Mouse (Mus musculus) midbrain, embryonic 11.5 days (tissue): ENCODE measurements around the gene Sod2. TPM values are rescaled to one million over a fixed set of nuclear protein-coding genes. Genes with fewer than 3 reads are reported as not detected.
"Not testable (repeated sequence)": the region's sequence is repeated elsewhere in the genome, so short reads cannot be mapped to it uniquely, and the experiment has no call there.

Experiments used
- ATAC-seq: fragments of 200-750 bp; cut with Nextera tagmentation; 2 replicates; pipeline ENCODE4 v1.8.0; 2017; ENCODE audit warnings: moderate TSS enrichment, moderate library complexity; ENCODE audit not compliant: low FRiP score
- DNase-seq: peaks from one replicate; pipeline ENCODE4 v3.0.0; 2015; ENCODE audit warnings: low spot score; ENCODE audit errors: missing footprints
- H3K27ac ChIP-seq: fragments of 300-500 bp; sonication (generic); 2 replicates; pipeline ENCODE4 v1.5.1; 2014; ENCODE audit warnings: low read depth, low read length
- H3K27me3 ChIP-seq: fragments of 300-500 bp; sonication (generic); 2 replicates; pipeline ENCODE4 v1.6.1; 2014; ENCODE audit warnings: mild to moderate bottlenecking, low read length, moderate library complexity, mixed read lengths; ENCODE audit not compliant: control insufficient read depth, insufficient read depth
- H3K36me3 ChIP-seq: fragments of 300-500 bp; sonication (generic); 2 replicates; pipeline ENCODE4 v1.6.1; 2014; ENCODE audit warnings: mild to moderate bottlenecking, low read length, moderate library complexity, mixed read lengths; ENCODE audit not compliant: control insufficient read depth, insufficient read depth
- H3K4me1 ChIP-seq: fragments of 300-500 bp; sonication (generic); 2 replicates; pipeline ENCODE4 v1.6.1; 2014; ENCODE audit warnings: low read length; ENCODE audit not compliant: control insufficient read depth, insufficient read depth
- H3K4me2 ChIP-seq: fragments of 300-500 bp; sonication (generic); 2 replicates; pipeline ENCODE4 v1.6.1; 2014; ENCODE audit warnings: mild to moderate bottlenecking, moderate library complexity
- H3K4me3 ChIP-seq: fragments of 300-500 bp; sonication (generic); 2 replicates; pipeline ENCODE4 v1.5.1; 2014; ENCODE audit warnings: low read depth, low read length
- H3K9ac ChIP-seq: fragments of 300-500 bp; sonication (generic); 2 replicates; pipeline ENCODE4 v1.6.1; 2014; ENCODE audit warnings: low read length
- H3K9me3 ChIP-seq: fragments of 300-500 bp; sonication (generic); 2 replicates; pipeline ENCODE4 v1.6.1; 2016; ENCODE audit warnings: low read length; ENCODE audit not compliant: control insufficient read depth
- WGBS: fragments of 180-500 bp; shearing (Covaris S2); extraction: QIAGEN DNeasy Blood & Tissue Kit; methylation state at CpG from one replicate; pipeline ENCODE4 v1.1.7; 2014; 5-methylcytosine and 5-hydroxymethylcytosine counted together
- polyA plus RNA-seq: library from polyadenylated mRNA; unstranded; fragments of >200 nt; fragmentation: Nextera tagmentation; extraction: Ambion mirVana; gene quantifications from 2 replicates; pipeline ENCODE4 v1.2.1, GENCODE M21; 2014

The Sod2 gene
- polyA plus RNA-seq, 1 experiment from 2014 or later, result 120 TPM

- Histone ChIP-seq H3K9me3 (no peaks in the 10 kb centered on the region), H3K4me3 (peak overlapping the region; percentile 74), H3K27ac (no peak overlapping the region), H3K36me3 (no peaks in the 10 kb centered on the region), H3K9ac (peak overlapping the region; percentile 94), H3K4me1 (peaks cover 5% of the 10 kb centered on the region; the same call in 1 of the 2 replicates), H3K27me3 (no peaks in the 10 kb centered on the region), H3K4me2 (peak overlapping the region; percentile 61)
- ATAC-seq (no peak), DNase-seq (no peak)
- 69% methylated on average over 8 of the region's 8 CpGs for WGBS
Measured at GRCm38 (mm10) chr17:12990567-12991145, 16.0 kb upstream of the Sod2 start.

GRCm38 (mm10) chr17:12991194-12991634 is 15.4 kb upstream of the Sod2 start:
- 4% methylated on average over 12 of the region's 12 CpGs for WGBS

GRCm38 (mm10) chr17:12991635-12992358 is 14.8 kb upstream of the Sod2 start:
- Histone ChIP-seq H3K4me3 (peak overlapping the region; percentile 74), H3K36me3 (no peaks in the 10 kb centered on the region), H3K4me1 (peaks cover 5% of the 10 kb centered on the region; the same call in 1 of the 2 replicates), H3K9me3 (no peaks in the 10 kb centered on the region), H3K9ac (peak overlapping the region; percentile 94), H3K27me3 (no peaks in the 10 kb centered on the region), H3K4me2 (peak overlapping the region; percentile 61), H3K27ac (peak overlapping the region; percentile 95)
- DNase-seq (peak; percentile 97), ATAC-seq (peak; percentile 95)
- WGBS, result under 1% methylated on average over 72 of the region's 84 CpGs

More at GRCm38 (mm10) chr17:12991194-12991634, 15.4 kb upstream of the Sod2 start:
- Histone ChIP-seq H3K36me3 (no peaks in the 10 kb centered on the region), H3K9ac (peak overlapping the region; percentile 94), H3K4me1 (peaks cover 5% of the 10 kb centered on the region; the same call in 1 of the 2 replicates), H3K27ac (peak overlapping the region; percentile 95; the same call in 1 of the 2 replicates), H3K9me3 (no peaks in the 10 kb centered on the region), H3K4me2 (peak overlapping the region; percentile 61), H3K27me3 (no peaks in the 10 kb centered on the region), H3K4me3 (peak overlapping the region; percentile 74)
- no peak for DNase-seq
- ATAC-seq, result no peak

GRCm38 (mm10) chr17:12992470-12992991 is 14.1 kb upstream of the Sod2 start:
- H3K36me3 ChIP-seq, result no peaks in the 10 kb centered on the region
- H3K9me3 ChIP-seq, result no peaks in the 10 kb centered on the region
- H3K4me1 ChIP-seq, result peaks cover 5% of the 10 kb centered on the region; the same call in 1 of the 2 replicates
- peak overlapping the region; percentile 94 for H3K9ac ChIP-seq
- WGBS, result under 1% methylated on average over 51 of the region's 51 CpGs
- ATAC-seq (peak; percentile 92), DNase-seq (peak; percentile 98)
- peak overlapping the region; percentile 61 for H3K4me2 ChIP-seq
- H3K27me3 ChIP-seq, result no peaks in the 10 kb centered on the region
- peak overlapping the region; percentile 95 for H3K27ac ChIP-seq
- H3K4me3 ChIP-seq, result peak overlapping the region; percentile 74

GRCm38 (mm10) chr17:12994069-12994468 is 12.6 kb upstream of the Sod2 start, which contains the start of gene Wtap:
Gene Wtap (minus strand): TSS chr17:12994169.
- peaks cover 5% of the 10 kb centered on the region; the same call in 1 of the 2 replicates for H3K4me1 ChIP-seq
- DNase-seq (no peak), ATAC-seq (no peak)
- no peaks in the 10 kb centered on the region for H3K9me3 ChIP-seq
- no peaks in the 10 kb centered on the region for H3K36me3 ChIP-seq
- H3K4me3 ChIP-seq, result peak within 1 kb of the TSS; percentile 74
- H3K4me2 ChIP-seq, result peak within 1 kb of the TSS; percentile 45
- peak within 1 kb of the TSS; percentile 95 for H3K27ac ChIP-seq
- 81% methylated on average over 1 of the region's 1 CpGs for WGBS
- H3K27me3 ChIP-seq, result no peaks in the 10 kb centered on the region
- H3K9ac ChIP-seq, result peak within 1 kb of the TSS; percentile 94

- peak; percentile 85 for DNase-seq
- Histone ChIP-seq H3K9ac (no peak overlapping the region), H3K4me2 (no peak overlapping the region), H3K27ac (no peak overlapping the region), H3K4me3 (no peak overlapping the region), H3K27me3 (no peaks in the 10 kb centered on the region), H3K9me3 (no peaks in the 10 kb centered on the region), H3K36me3 (no peaks in the 10 kb centered on the region), H3K4me1 (peaks cover 2% of the 10 kb centered on the region; the same call in 1 of the 2 replicates)
- WGBS, result 25% methylated on average over 3 of the region's 3 CpGs
- ATAC-seq, result no peak
Measured at GRCm38 (mm10) chr17:12996345-12996744, 10.3 kb upstream of the Sod2 start.

- H3K9ac ChIP-seq, result no peak overlapping the region
- H3K4me1 ChIP-seq, result peaks cover 2% of the 10 kb centered on the region; the same call in 1 of the 2 replicates
- no peaks in the 10 kb centered on the region for H3K9me3 ChIP-seq
- DNase-seq (no peak), ATAC-seq (no peak)
- H3K4me2 ChIP-seq, result no peak overlapping the region
- no peaks in the 10 kb centered on the region for H3K27me3 ChIP-seq
- H3K36me3 ChIP-seq, result no peaks in the 10 kb centered on the region
- no peak overlapping the region for H3K27ac ChIP-seq
- no peak overlapping the region for H3K4me3 ChIP-seq
- WGBS, result 90% methylated on average over 5 of the region's 5 CpGs
Measured at GRCm38 (mm10) chr17:12997890-12998289, 8.8 kb upstream of the Sod2 start.

GRCm38 (mm10) chr17:12999069-12999468 is 7.6 kb upstream of the Sod2 start:
- no peaks in the 10 kb centered on the region for H3K36me3 ChIP-seq
- no peak overlapping the region for H3K9ac ChIP-seq
- 76% methylated on average over 6 of the region's 6 CpGs for WGBS
- H3K9me3 ChIP-seq, result no peaks in the 10 kb centered on the region
- no peak for ATAC-seq
- H3K4me1 ChIP-seq, result no peaks in the 10 kb centered on the region
- H3K4me3 ChIP-seq, result no peak overlapping the region
- no peak for DNase-seq
- no peak overlapping the region for H3K4me2 ChIP-seq
- no peak overlapping the region for H3K27ac ChIP-seq
- H3K27me3 ChIP-seq, result no peaks in the 10 kb centered on the region

GRCm38 (mm10) chr17:13002243-13002642 is 4.4 kb upstream of the Sod2 start:
- not testable (repeated sequence) for H3K36me3 ChIP-seq, H3K4me1 ChIP-seq, H3K4me2 ChIP-seq, DNase-seq, H3K4me3 ChIP-seq, H3K27me3 ChIP-seq, ATAC-seq, H3K9ac ChIP-seq, H3K27ac ChIP-seq, H3K9me3 ChIP-seq
- 94% methylated on average over 5 of the region's 5 CpGs for WGBS
